Mouse (Mus musculus): ENCODE measurements around the gene Obp1b. TPM values are rescaled to one million over a fixed set of nuclear protein-coding genes. Genes with fewer than 3 reads are reported as not detected.
"Not testable (repeated sequence)": the region's sequence is repeated elsewhere in the genome, so short reads cannot be mapped to it uniquely, and the experiment has no call there.

Gene Obp1b
- not detected in 2 replicates for polyA plus RNA-seq (2014; fragmentation: Nextera tagmentation; extraction: Ambion mirVana)

DNA sequence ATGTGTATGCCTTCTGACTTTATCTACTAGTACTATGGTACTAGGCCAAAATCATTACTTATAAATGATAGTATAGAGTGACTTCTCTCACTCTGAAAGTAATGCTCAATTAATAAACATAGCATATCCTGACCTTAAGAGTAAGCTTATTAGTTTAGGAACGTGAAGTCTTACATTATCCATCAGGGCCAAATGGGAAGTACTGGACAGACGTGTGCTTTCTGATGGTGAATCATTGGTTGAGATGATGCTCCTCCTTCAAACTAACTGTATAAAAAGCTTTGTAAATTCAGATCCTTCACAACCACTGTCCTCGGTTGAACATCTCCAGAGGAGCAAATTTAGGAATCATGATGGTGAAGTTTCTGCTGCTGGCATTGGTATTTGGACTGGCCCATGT lies at the start of gene Obp1b:
Obp1b (plus strand) TSS at position 301 of the 400 bp plus-strand sequence.
- not testable (repeated sequence) for H3K9ac ChIP-seq (ENCODE audit: low read length); H3K4me3 ChIP-seq (ENCODE audit: low read depth, low read length); H3K9me3 ChIP-seq (ENCODE audit: control insufficient read depth, low read length); ATAC-seq (ENCODE audit: insufficient read depth, low FRiP score, low TSS enrichment); H3K4me2 ChIP-seq (ENCODE audit: low read depth); DNase-seq (ENCODE audit: low spot score); H3K4me1 ChIP-seq (ENCODE audit: control insufficient read depth, insufficient read depth, low read length); H3K27me3 ChIP-seq (ENCODE audit: control insufficient read depth, insufficient read depth, low read length); H3K27ac ChIP-seq (ENCODE audit: low read depth, low read length); H3K36me3 ChIP-seq (ENCODE audit: control insufficient read depth, insufficient read depth, low read length)
- WGBS = no CpG with 5 or more reads among the region's 3 CpGs

DNA sequence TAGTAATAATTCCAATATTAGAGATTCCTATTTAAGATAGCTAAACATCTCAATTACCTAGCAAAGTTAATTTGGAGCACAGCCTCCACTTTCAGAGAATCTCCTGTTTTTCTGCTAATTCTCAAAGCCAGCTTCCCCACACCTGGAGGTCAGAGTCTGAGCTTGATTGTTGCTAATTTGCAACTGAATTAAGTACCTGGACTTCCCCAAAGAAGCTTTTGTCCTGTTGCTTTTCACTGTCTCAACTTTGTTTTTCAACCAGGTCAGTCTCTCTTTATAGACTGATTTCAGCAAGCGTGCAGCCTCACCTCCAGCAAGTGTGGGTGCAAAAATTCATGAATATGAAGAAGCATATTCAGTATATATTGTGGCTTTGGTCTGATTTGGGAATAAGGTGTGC lies 15.6 kb downstream of the Obp1b start:
- not testable (repeated sequence) for H3K9me3 ChIP-seq (ENCODE audit: control insufficient read depth, low read length); ATAC-seq (ENCODE audit: insufficient read depth, low FRiP score, low TSS enrichment)

DNA sequence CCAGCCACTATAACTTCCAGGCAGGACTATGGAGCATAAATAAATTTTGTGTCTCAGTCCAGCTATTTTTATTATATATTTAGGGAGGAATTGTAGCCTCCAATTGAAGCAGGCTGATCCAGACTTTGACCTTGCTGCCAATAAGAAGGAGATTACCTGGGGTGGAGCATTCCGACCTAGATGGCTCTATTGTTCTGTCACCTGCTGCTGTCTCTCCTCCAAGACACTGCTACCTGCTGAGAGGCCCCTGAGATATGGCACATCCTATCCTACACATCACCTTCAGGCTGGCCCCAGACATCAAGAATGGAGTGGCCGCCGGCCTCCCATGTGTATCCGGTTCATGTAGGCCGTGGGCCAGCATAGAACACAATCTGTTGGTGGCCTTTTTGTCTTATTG lies 16.3 kb downstream of the Obp1b start:
- ATAC-seq (ENCODE audit: insufficient read depth, low FRiP score, low TSS enrichment) = no peak
- no peaks in the 10 kb centered on the region for H3K4me1 ChIP-seq (ENCODE audit: control insufficient read depth, insufficient read depth, low read length)
- 94% methylated on average over 5 of the region's 5 CpGs for WGBS

More for the DNA sequence above, 15.6 kb downstream of the Obp1b start:
- not testable (repeated sequence) for H3K4me1 ChIP-seq (ENCODE audit: control insufficient read depth, insufficient read depth, low read length); H3K9ac ChIP-seq (ENCODE audit: low read length); H3K4me2 ChIP-seq (ENCODE audit: low read depth); H3K4me3 ChIP-seq (ENCODE audit: low read depth, low read length); H3K27me3 ChIP-seq (ENCODE audit: control insufficient read depth, insufficient read depth, low read length); H3K27ac ChIP-seq (ENCODE audit: low read depth, low read length); DNase-seq (ENCODE audit: low spot score); H3K36me3 ChIP-seq (ENCODE audit: control insufficient read depth, insufficient read depth, low read length)
- 69% methylated on average over 1 of the region's 1 CpGs for WGBS

More for the DNA sequence above, 16.3 kb downstream of the Obp1b start:
- Histone ChIP-seq H3K4me2 (ENCODE audit: low read depth) (no peak overlapping the region), H3K9me3 (ENCODE audit: control insufficient read depth, low read length) (no peaks in the 10 kb centered on the region), H3K27me3 (ENCODE audit: control insufficient read depth, insufficient read depth, low read length) (no peaks in the 10 kb centered on the region), H3K36me3 (ENCODE audit: control insufficient read depth, insufficient read depth, low read length) (no peaks in the 10 kb centered on the region), H3K9ac (ENCODE audit: low read length) (no peak overlapping the region), H3K27ac (ENCODE audit: low read depth, low read length) (no peak overlapping the region), H3K4me3 (ENCODE audit: low read depth, low read length) (no peak overlapping the region)
- no peak for DNase-seq (ENCODE audit: low spot score)

Other genes with a start within 250 kb of the Obp1b start
- gene Obp1a, start 95.4 kb upstream of the Obp1b start, polyA plus RNA-seq (2014; fragmentation: Nextera tagmentation; extraction: Ambion mirVana) = not detected in 2 replicates
- not detected in 2 replicates for gene Gm5938, start 61.3 kb upstream of the Obp1b start, polyA plus RNA-seq (2014; fragmentation: Nextera tagmentation; extraction: Ambion mirVana)
- not detected in 2 replicates for gene Gm14743, start 59.1 kb downstream of the Obp1b start, polyA plus RNA-seq (2014; fragmentation: Nextera tagmentation; extraction: Ambion mirVana)
- not detected in 2 replicates for gene 4930480E11Rik, start 182.9 kb downstream of the Obp1b start, polyA plus RNA-seq (2014; fragmentation: Nextera tagmentation; extraction: Ambion mirVana)